Mouse (Mus musculus): ENCODE results near the gene Olfr1133. TPM values are rescaled to one million over a fixed set of nuclear protein-coding genes. Genes with fewer than 3 reads are reported as not detected.
"Not testable (repeated sequence)": the region's sequence is repeated elsewhere in the genome, so short reads cannot be mapped to it uniquely, and the experiment has no call there.

The Olfr1133 gene
- polyA plus RNA-seq (2016; fragmentation: Nextera tagmentation; extraction: Ambion mirVana), result not detected in 2 replicates

- Histone ChIP-seq H3K27ac (no peak within 1 kb of the TSS), H3K27me3 (no peaks in the 10 kb centered on the region), H3K4me3 (replicated peaks) (no peak within 1 kb of the TSS), H3K4me1 (no peaks in the 10 kb centered on the region), H3K9ac (no peak within 1 kb of the TSS), H3K4me2 (no peak within 1 kb of the TSS), H3K9me3 (no peaks in the 10 kb centered on the region), H3K36me3 (replicated peaks) (no peaks in the 10 kb centered on the region)
- no peak for ATAC-seq (ENCODE audit: low FRiP score)
Observed at GRCm38 (mm10) chr2:87647274-87647673, at the start of gene Olfr1133. Gene Olfr1133, minus strand, starts transcription at chr2:87647374.

GRCm38 (mm10) chr2:87693847-87694246 lies 46.7 kb upstream of the Olfr1133 start, which contains the start of gene Olfr1136:
Gene Olfr1136, minus strand, starts transcription at chr2:87693947.
- Histone ChIP-seq H3K36me3 (replicated peaks) (no peaks in the 10 kb centered on the region), H3K4me3 (replicated peaks) (no peak within 1 kb of the TSS), H3K9ac (no peak within 1 kb of the TSS), H3K27ac (no peak within 1 kb of the TSS), H3K27me3 (no peaks in the 10 kb centered on the region), H3K4me1 (no peaks in the 10 kb centered on the region), H3K9me3 (no peaks in the 10 kb centered on the region), H3K4me2 (no peak within 1 kb of the TSS)
- no peak for ATAC-seq (ENCODE audit: low FRiP score)

GRCm38 (mm10) chr2:87673564-87673963 lies 26.4 kb upstream of the Olfr1133 start, which contains the start of gene Olfr1135:
Gene Olfr1135, minus strand, starts transcription at chr2:87673664.
- H3K9me3 ChIP-seq, result no peaks in the 10 kb centered on the region
- no peak within 1 kb of the TSS for H3K9ac ChIP-seq
- no peaks in the 10 kb centered on the region for H3K4me1 ChIP-seq
- no peak within 1 kb of the TSS for H3K4me3 ChIP-seq (replicated peaks)
- H3K27me3 ChIP-seq, result no peaks in the 10 kb centered on the region
- 21% methylated on average over 1 of the region's 1 CpGs for WGBS
- no peak within 1 kb of the TSS for H3K27ac ChIP-seq
- no peaks in the 10 kb centered on the region for H3K36me3 ChIP-seq (replicated peaks)
- ATAC-seq (ENCODE audit: low FRiP score), result no peak
- H3K4me2 ChIP-seq, result no peak within 1 kb of the TSS

- no peaks in the 10 kb centered on the region for H3K9me3 ChIP-seq
- no peak within 1 kb of the TSS for H3K4me3 ChIP-seq (replicated peaks)
- H3K27ac ChIP-seq, result no peak within 1 kb of the TSS
- no peaks in the 10 kb centered on the region for H3K27me3 ChIP-seq
- no peaks in the 10 kb centered on the region for H3K36me3 ChIP-seq (replicated peaks)
- H3K4me1 ChIP-seq, result no peaks in the 10 kb centered on the region
- WGBS, result 94% methylated on average over 2 of the region's 2 CpGs
- H3K4me2 ChIP-seq, result no peak within 1 kb of the TSS
- no peak within 1 kb of the TSS for H3K9ac ChIP-seq
- ATAC-seq (ENCODE audit: low FRiP score), result no peak
Observed at GRCm38 (mm10) chr2:87658360-87658759, 11.2 kb upstream of the Olfr1133 start, which contains the start of gene Olfr1134. Gene Olfr1134, minus strand, starts transcription at chr2:87658460.

- no peak overlapping the region for H3K9ac ChIP-seq
Observed at GRCm38 (mm10) chr2:87642441-87642840, 4.7 kb downstream of the Olfr1133 start.

GRCm38 (mm10) chr2:87637435-87637834 lies 9.7 kb downstream of the Olfr1133 start, which contains the start of gene Olfr1132:
Gene Olfr1132, minus strand, starts transcription at chr2:87637535.
- Histone ChIP-seq H3K4me2 (no peak within 1 kb of the TSS), H3K4me1 (no peaks in the 10 kb centered on the region), H3K9ac (no peak within 1 kb of the TSS), H3K27ac (no peak within 1 kb of the TSS), H3K36me3 (replicated peaks) (no peaks in the 10 kb centered on the region), H3K9me3 (no peaks in the 10 kb centered on the region), H3K4me3 (replicated peaks) (no peak within 1 kb of the TSS), H3K27me3 (no peaks in the 10 kb centered on the region)
- ATAC-seq (ENCODE audit: low FRiP score), result no peak

More at GRCm38 (mm10) chr2:87642441-87642840, 4.7 kb downstream of the Olfr1133 start:
- no peaks in the 10 kb centered on the region for H3K27me3 ChIP-seq
- H3K4me3 ChIP-seq (replicated peaks), result no peak overlapping the region
- H3K36me3 ChIP-seq (replicated peaks), result no peaks in the 10 kb centered on the region
- no peaks in the 10 kb centered on the region for H3K4me1 ChIP-seq
- no peaks in the 10 kb centered on the region for H3K9me3 ChIP-seq
- no peak overlapping the region for H3K27ac ChIP-seq
- no peak overlapping the region for H3K4me2 ChIP-seq
- no peak for ATAC-seq (ENCODE audit: low FRiP score)

GRCm38 (mm10) chr2:87626804-87627203 lies 20.4 kb downstream of the Olfr1133 start, which contains the start of gene Olfr1131:
Gene Olfr1131, plus strand, starts transcription at chr2:87627104.
- no peak within 1 kb of the TSS for H3K4me3 ChIP-seq (replicated peaks)
- ATAC-seq (ENCODE audit: low FRiP score), result no peak
- no peak within 1 kb of the TSS for H3K4me2 ChIP-seq
- H3K4me1 ChIP-seq, result no peaks in the 10 kb centered on the region
- 71% methylated on average over 3 of the region's 3 CpGs for WGBS
- no peaks in the 10 kb centered on the region for H3K36me3 ChIP-seq (replicated peaks)
- H3K9ac ChIP-seq, result no peak within 1 kb of the TSS
- H3K9me3 ChIP-seq, result no peaks in the 10 kb centered on the region
- H3K27me3 ChIP-seq, result no peaks in the 10 kb centered on the region
- no peak within 1 kb of the TSS for H3K27ac ChIP-seq

GRCm38 (mm10) chr2:87605912-87606311 lies 41.3 kb downstream of the Olfr1133 start, which contains the start of gene Olfr1130:
Gene Olfr1130, plus strand, starts transcription at chr2:87606212.
- not testable (repeated sequence) for H3K9ac ChIP-seq; ATAC-seq (ENCODE audit: low FRiP score); H3K4me1 ChIP-seq; H3K9me3 ChIP-seq; H3K4me2 ChIP-seq; H3K4me3 ChIP-seq (replicated peaks); H3K27me3 ChIP-seq; H3K36me3 ChIP-seq (replicated peaks); H3K27ac ChIP-seq

Other genes starting within 250 kb of the Olfr1133 start
- not detected in 2 replicates for gene Olfr1123, start 230.7 kb downstream of the Olfr1133 start, polyA plus RNA-seq (2016; fragmentation: Nextera tagmentation; extraction: Ambion mirVana)
- gene Olfr1124, start 217.1 kb downstream of the Olfr1133 start, polyA plus RNA-seq (2016; fragmentation: Nextera tagmentation; extraction: Ambion mirVana), result 0.08 and 0.15 TPM in 2 replicates
- gene Olfr1126, start 193.4 kb downstream of the Olfr1133 start, polyA plus RNA-seq (2016; fragmentation: Nextera tagmentation; extraction: Ambion mirVana), result not detected in 2 replicates
- not detected in 2 replicates for gene Pramel7, start 150.3 kb downstream of the Olfr1133 start, polyA plus RNA-seq (2016; fragmentation: Nextera tagmentation; extraction: Ambion mirVana)
- not detected in 2 replicates for gene Pramel6, start 140.8 kb downstream of the Olfr1133 start, polyA plus RNA-seq (2016; fragmentation: Nextera tagmentation; extraction: Ambion mirVana)
- gene Olfr153, start 115.6 kb downstream of the Olfr1133 start, polyA plus RNA-seq (2016; fragmentation: Nextera tagmentation; extraction: Ambion mirVana), result not detected in 2 replicates
- gene Olfr1128, start 101.8 kb downstream of the Olfr1133 start, polyA plus RNA-seq (2016; fragmentation: Nextera tagmentation; extraction: Ambion mirVana), result not detected in 2 replicates
- gene Olfr1129, start 73.5 kb downstream of the Olfr1133 start, polyA plus RNA-seq (2016; fragmentation: Nextera tagmentation; extraction: Ambion mirVana), result not detected in 2 replicates
- not detected in 2 replicates for gene Olfr1130, start 41.2 kb downstream of the Olfr1133 start, polyA plus RNA-seq (2016; fragmentation: Nextera tagmentation; extraction: Ambion mirVana)
- gene Olfr1131, start 20.3 kb downstream of the Olfr1133 start, polyA plus RNA-seq (2016; fragmentation: Nextera tagmentation; extraction: Ambion mirVana), result not detected in 2 replicates
- gene Olfr1132, start 9.8 kb downstream of the Olfr1133 start, polyA plus RNA-seq (2016; fragmentation: Nextera tagmentation; extraction: Ambion mirVana), result not detected in 2 replicates
- not detected in 2 replicates for gene Olfr1134, start 11.1 kb upstream of the Olfr1133 start, polyA plus RNA-seq (2016; fragmentation: Nextera tagmentation; extraction: Ambion mirVana)
- gene Olfr1135, start 26.3 kb upstream of the Olfr1133 start, polyA plus RNA-seq (2016; fragmentation: Nextera tagmentation; extraction: Ambion mirVana), result not detected in 2 replicates
- not detected in 2 replicates for gene Olfr1136, start 46.6 kb upstream of the Olfr1133 start, polyA plus RNA-seq (2016; fragmentation: Nextera tagmentation; extraction: Ambion mirVana)
- not detected in 2 replicates for gene Olfr1137, start 65.8 kb upstream of the Olfr1133 start, polyA plus RNA-seq (2016; fragmentation: Nextera tagmentation; extraction: Ambion mirVana)
- gene Olfr1138, start 92.6 kb upstream of the Olfr1133 start, polyA plus RNA-seq (2016; fragmentation: Nextera tagmentation; extraction: Ambion mirVana), result not detected in 2 replicates
- not detected in 2 replicates for gene Olfr1140, start 96.4 kb upstream of the Olfr1133 start, polyA plus RNA-seq (2016; fragmentation: Nextera tagmentation; extraction: Ambion mirVana)
- gene Olfr1141, start 106.6 kb upstream of the Olfr1133 start, polyA plus RNA-seq (2016; fragmentation: Nextera tagmentation; extraction: Ambion mirVana), result not detected in 2 replicates
- gene Olfr152, start 132.1 kb upstream of the Olfr1133 start, polyA plus RNA-seq (2016; fragmentation: Nextera tagmentation; extraction: Ambion mirVana), result not detected in 2 replicates
- not detected in 2 replicates for gene Olfr1143, start 153.2 kb upstream of the Olfr1133 start, polyA plus RNA-seq (2016; fragmentation: Nextera tagmentation; extraction: Ambion mirVana)
- gene Olfr1145, start 162.4 kb upstream of the Olfr1133 start, polyA plus RNA-seq (2016; fragmentation: Nextera tagmentation; extraction: Ambion mirVana), result not detected in 2 replicates
- gene Olfr1148, start 183.2 kb upstream of the Olfr1133 start, polyA plus RNA-seq (2016; fragmentation: Nextera tagmentation; extraction: Ambion mirVana), result not detected in 2 replicates
- not detected in 2 replicates for gene Olfr1150-ps1, start 196.6 kb upstream of the Olfr1133 start, polyA plus RNA-seq (2016; fragmentation: Nextera tagmentation; extraction: Ambion mirVana)
- not detected in 2 replicates for gene Olfr1151, start 208.5 kb upstream of the Olfr1133 start, polyA plus RNA-seq (2016; fragmentation: Nextera tagmentation; extraction: Ambion mirVana)
- not detected in 2 replicates for gene Olfr1152, start 219.1 kb upstream of the Olfr1133 start, polyA plus RNA-seq (2016; fragmentation: Nextera tagmentation; extraction: Ambion mirVana)
- gene Olfr1153, start 247.6 kb upstream of the Olfr1133 start, polyA plus RNA-seq (2016; fragmentation: Nextera tagmentation; extraction: Ambion mirVana), result not detected in 2 replicates